In the genomic region with DNA sequence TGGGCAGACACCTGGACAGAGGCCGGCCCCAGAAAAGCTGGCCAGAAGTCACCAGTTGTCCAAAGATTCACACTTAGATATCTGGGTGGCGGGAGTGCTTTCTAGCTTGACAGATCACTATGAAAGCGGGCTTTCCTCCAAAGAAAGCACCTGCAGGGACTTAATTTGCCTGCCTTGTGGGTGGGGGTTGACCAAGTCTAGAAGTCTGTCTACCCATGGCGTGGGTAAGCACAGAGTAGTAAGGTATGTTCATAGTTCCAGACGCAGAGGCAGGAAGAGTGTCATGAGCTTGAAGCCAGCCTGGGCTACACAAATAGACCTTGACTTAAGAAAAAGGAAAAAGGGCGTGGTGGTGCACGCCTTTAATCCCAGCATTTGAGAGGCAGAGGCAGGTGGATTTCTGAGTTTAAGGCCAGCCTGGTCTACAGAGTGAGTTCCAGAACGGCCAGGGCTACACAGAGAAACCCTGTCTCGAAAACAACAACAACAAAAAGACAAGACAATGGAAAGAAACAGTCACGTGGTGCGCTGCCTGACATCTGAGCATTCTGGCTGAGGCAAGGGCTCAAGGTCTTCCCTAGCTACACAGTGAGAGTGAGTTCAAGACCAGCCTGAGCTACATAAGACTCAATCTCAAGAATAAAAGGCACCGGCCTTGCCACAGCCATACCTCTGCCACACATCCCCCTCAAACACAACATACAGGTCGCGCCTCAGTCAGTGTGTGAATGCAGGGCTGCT, we compare ENCODE assay signal across 10 mouse cellular contexts. TPM values are rescaled to one million over a fixed set of nuclear protein-coding genes. Genes with fewer than 3 reads are reported as not detected.
"Had no signal": no experiment of that assay in that cellular context is flagged by ENCODE, and none has a peak within 500 bp of the region (broad histone marks: within the 10 kb centered on the region; RNA-seq: fewer than 3 reads in every experiment).

No protein-coding gene starts in this region.

- H3K27ac ChIP-seq: kidney, embryonic 15.5 days; limb, embryonic 15.5 days; liver, embryonic 12.5 days; midbrain, embryonic 15.5 days; neural tube, embryonic 13.5 days had no signal

- H3K9me3 ChIP-seq: kidney, embryonic 15.5 days; limb, embryonic 15.5 days; liver, embryonic 12.5 days; megakaryocyte, embryonic 14.5 days; midbrain, embryonic 15.5 days; neural tube, embryonic 13.5 days had no signal

- H3K4me3 ChIP-seq: midbrain, embryonic 15.5 days; neural tube, embryonic 13.5 days had no signal

- H3K9ac ChIP-seq: kidney, embryonic 15.5 days; limb, embryonic 15.5 days; lung, embryonic 14.5 days; midbrain, embryonic 15.5 days; neural tube, embryonic 13.5 days had no signal

- H3K36me3 ChIP-seq: kidney, embryonic 15.5 days; limb, embryonic 15.5 days; liver, embryonic 12.5 days; midbrain, embryonic 15.5 days; neural tube, embryonic 13.5 days had no signal

RNA-seq across cellular contexts. Expression of a gene that starts 2.1 kb away (rescaled TPM):
- total RNA-seq: layer of hippocampus, postnatal 25 days; left cerebral cortex, postnatal 25 days had no signal

RNA-seq across cellular contexts. Expression of a gene that starts 30.2 kb away (rescaled TPM):
- total RNA-seq: monocyte, adult 5-6 weeks had no signal
